Mouse (Mus musculus): ENCODE measurements around the gene 4921524J17Rik.

GRCm38 (mm10) chr8:85450335-85450734 lies 17.7 kb upstream of the 4921524J17Rik start:
- TF ChIP-seq POLR2A (IDR thresholded peaks at IDR 0.05; ENCODE audit: borderline replicate concordance, extremely low read depth, low read depth, low read length), result no peak
- TF ChIP-seq CTCF (IDR thresholded peaks at IDR 0.05; ENCODE audit: insufficient read depth, low read length), result no peak
